Mouse (Mus musculus): Measurements from ENCODE around the gene Dusp6.

DNA sequence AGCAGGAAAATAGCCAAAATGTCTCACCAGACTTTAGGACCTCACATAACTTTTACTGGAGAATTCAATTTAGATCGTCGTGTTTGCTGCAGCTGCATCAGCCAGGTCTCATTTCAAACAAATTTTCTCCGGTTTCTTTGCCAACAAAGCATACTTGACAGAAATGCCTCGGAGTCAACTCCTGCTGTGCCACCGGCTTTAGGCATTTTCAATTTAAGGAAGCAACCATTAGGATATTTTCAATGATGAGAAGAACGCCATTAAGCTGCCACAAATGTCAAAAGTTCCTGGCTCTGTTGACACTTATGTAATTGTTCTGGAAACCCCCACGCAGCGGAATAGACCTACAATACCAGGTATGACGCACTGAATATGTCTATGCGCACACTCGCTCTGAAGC is 24.5 kb upstream of the Dusp6 start:
- TF ChIP-seq POLR2A (IDR thresholded peaks at IDR 0.05; ENCODE audit: insufficient read depth, low read length) (no peak), CTCF (IDR thresholded peaks at IDR 0.05; ENCODE audit: low read depth, low read length) (no peak)

Measured in ES-Bruce4 (cell line).